Mouse (Mus musculus): ENCODE results near the gene Zbtb9. TPM values are rescaled to one million over a fixed set of nuclear protein-coding genes. Genes with fewer than 3 reads are reported as not detected.
A peak's percentile ranks its signal among the peaks of the same experiment; 100 is the strongest.

The Zbtb9 gene
- polyA plus RNA-seq, 1 experiment from 2014 or later: 15.6 TPM

- H3K27me3 ChIP-seq: no peaks in the 10 kb centered on the region
- peaks cover 37% of the 10 kb centered on the region for H3K4me1 ChIP-seq
- H3K4me3 ChIP-seq (replicated peaks): no peak overlapping the region
- no peak for ATAC-seq (ENCODE audit: insufficient number of reproducible peaks, low FRiP score, low TSS enrichment, low read depth)
- H3K9ac ChIP-seq: no peak overlapping the region
- 68% methylated on average over 7 of the region's 7 CpGs for WGBS
- no peak overlapping the region for H3K4me2 ChIP-seq (replicated peaks)
- no peaks in the 10 kb centered on the region for H3K9me3 ChIP-seq (replicated peaks)
- H3K36me3 ChIP-seq: no peaks in the 10 kb centered on the region
- no peak overlapping the region for H3K27ac ChIP-seq (replicated peaks)
These were observed 59.4 kb downstream of the Zbtb9 start for GRCm38 (mm10) chr17:27032328-27032727.

- H3K27ac ChIP-seq (replicated peaks): no peak overlapping the region
- no peak overlapping the region for H3K4me3 ChIP-seq (replicated peaks)
- H3K36me3 ChIP-seq: no peaks in the 10 kb centered on the region
- 3% methylated on average over 14 of the region's 14 CpGs for WGBS
- H3K9me3 ChIP-seq (replicated peaks): no peaks in the 10 kb centered on the region
- peaks cover 35% of the 10 kb centered on the region for H3K4me1 ChIP-seq
- H3K4me2 ChIP-seq (replicated peaks): peak overlapping the region; percentile 29; the same call in 1 of the 2 replicates
- H3K27me3 ChIP-seq: no peaks in the 10 kb centered on the region
- H3K9ac ChIP-seq: no peak overlapping the region
- peak; percentile 36; the same call in 1 of the 2 replicates for ATAC-seq (ENCODE audit: insufficient number of reproducible peaks, low FRiP score, low TSS enrichment, low read depth)
These were observed 59.9 kb downstream of the Zbtb9 start for GRCm38 (mm10) chr17:27032869-27033268.

GRCm38 (mm10) chr17:27036465-27036864 lies 63.5 kb downstream of the Zbtb9 start:
- Histone ChIP-seq H3K36me3 (no peaks in the 10 kb centered on the region), H3K4me2 (replicated peaks) (no peak overlapping the region), H3K27me3 (no peaks in the 10 kb centered on the region), H3K27ac (replicated peaks) (0 out of 2 replicates have a peak overlapping the region, but pooled peaks have one; percentile 22), H3K9ac (no peak overlapping the region), H3K4me3 (replicated peaks) (no peak overlapping the region), H3K9me3 (replicated peaks) (no peaks in the 10 kb centered on the region), H3K4me1 (peaks cover 63% of the 10 kb centered on the region)
- WGBS: 64% methylated on average over 7 of the region's 7 CpGs
- no peak for ATAC-seq (ENCODE audit: insufficient number of reproducible peaks, low FRiP score, low TSS enrichment, low read depth)

- ATAC-seq (ENCODE audit: insufficient number of reproducible peaks, low FRiP score, low TSS enrichment, low read depth): peak; percentile 35; the same call in 1 of the 2 replicates
- 22% methylated on average over 18 of the region's 18 CpGs for WGBS
- Histone ChIP-seq H3K27me3 (no peaks in the 10 kb centered on the region), H3K27ac (replicated peaks) (peak overlapping the region; percentile 83), H3K9ac (no peak overlapping the region), H3K4me1 (peaks cover 58% of the 10 kb centered on the region), H3K4me3 (replicated peaks) (no peak overlapping the region; the same call in 1 of the 2 replicates), H3K4me2 (replicated peaks) (peak overlapping the region; percentile 23), H3K36me3 (no peaks in the 10 kb centered on the region), H3K9me3 (replicated peaks) (no peaks in the 10 kb centered on the region)
These were observed 65.5 kb downstream of the Zbtb9 start for GRCm38 (mm10) chr17:27038335-27039050.

- no peak overlapping the region for H3K9ac ChIP-seq
- peaks cover 58% of the 10 kb centered on the region for H3K4me1 ChIP-seq
- H3K9me3 ChIP-seq (replicated peaks): no peaks in the 10 kb centered on the region
- peak overlapping the region; percentile 35 for H3K4me2 ChIP-seq (replicated peaks)
- WGBS: 31% methylated on average over 10 of the region's 10 CpGs
- peak overlapping the region; percentile 83 for H3K27ac ChIP-seq (replicated peaks)
- H3K4me3 ChIP-seq (replicated peaks): no peak overlapping the region
- no peaks in the 10 kb centered on the region for H3K27me3 ChIP-seq
- ATAC-seq (ENCODE audit: insufficient number of reproducible peaks, low FRiP score, low TSS enrichment, low read depth): no peak
- H3K36me3 ChIP-seq: no peaks in the 10 kb centered on the region
These were observed 66.6 kb downstream of the Zbtb9 start for GRCm38 (mm10) chr17:27039432-27040102.

GRCm38 (mm10) chr17:27040304-27041045 lies 67.5 kb downstream of the Zbtb9 start:
- H3K4me3 ChIP-seq (replicated peaks): 0 out of 2 replicates have a peak overlapping the region, but pooled peaks have one; percentile 15
- peak overlapping the region; percentile 82 for H3K27ac ChIP-seq (replicated peaks)
- 8% methylated on average over 20 of the region's 20 CpGs for WGBS
- no peaks in the 10 kb centered on the region for H3K9me3 ChIP-seq (replicated peaks)
- no peaks in the 10 kb centered on the region for H3K36me3 ChIP-seq
- peak; percentile 25; the same call in 1 of the 2 replicates for ATAC-seq (ENCODE audit: insufficient number of reproducible peaks, low FRiP score, low TSS enrichment, low read depth)
- H3K4me1 ChIP-seq: peaks cover 58% of the 10 kb centered on the region
- no peaks in the 10 kb centered on the region for H3K27me3 ChIP-seq
- H3K4me2 ChIP-seq (replicated peaks): peak overlapping the region; percentile 35
- H3K9ac ChIP-seq: no peak overlapping the region

- no peak overlapping the region for H3K4me3 ChIP-seq (replicated peaks)
- peaks cover 50% of the 10 kb centered on the region for H3K4me1 ChIP-seq
- H3K4me2 ChIP-seq (replicated peaks): no peak overlapping the region
- 42% methylated on average over 12 of the region's 13 CpGs for WGBS
- H3K9me3 ChIP-seq (replicated peaks): no peaks in the 10 kb centered on the region
- no peaks in the 10 kb centered on the region for H3K27me3 ChIP-seq
- H3K27ac ChIP-seq (replicated peaks): no peak overlapping the region
- no peak overlapping the region for H3K9ac ChIP-seq
- ATAC-seq (ENCODE audit: insufficient number of reproducible peaks, low FRiP score, low TSS enrichment, low read depth): no peak
- H3K36me3 ChIP-seq: no peaks in the 10 kb centered on the region
These were observed 68.2 kb downstream of the Zbtb9 start for GRCm38 (mm10) chr17:27041046-27041786.

GRCm38 (mm10) chr17:27041787-27042055 lies 68.8 kb downstream of the Zbtb9 start:
- 78% methylated on average over 2 of the region's 2 CpGs for WGBS

GRCm38 (mm10) chr17:27042840-27043239 lies 69.9 kb downstream of the Zbtb9 start:
- peaks cover 43% of the 10 kb centered on the region for H3K4me1 ChIP-seq
- H3K27me3 ChIP-seq: no peaks in the 10 kb centered on the region
- no peak overlapping the region for H3K4me2 ChIP-seq (replicated peaks)
- H3K4me3 ChIP-seq (replicated peaks): no peak overlapping the region
- H3K9me3 ChIP-seq (replicated peaks): no peaks in the 10 kb centered on the region
- ATAC-seq (ENCODE audit: insufficient number of reproducible peaks, low FRiP score, low TSS enrichment, low read depth): no peak
- no peak overlapping the region for H3K9ac ChIP-seq
- no peak overlapping the region for H3K27ac ChIP-seq (replicated peaks)
- H3K36me3 ChIP-seq: no peaks in the 10 kb centered on the region
- 55% methylated on average over 6 of the region's 6 CpGs for WGBS

More at GRCm38 (mm10) chr17:27041787-27042055, 68.8 kb downstream of the Zbtb9 start:
- Histone ChIP-seq H3K9ac (no peak overlapping the region), H3K4me3 (replicated peaks) (no peak overlapping the region), H3K27me3 (no peaks in the 10 kb centered on the region), H3K4me2 (replicated peaks) (no peak overlapping the region), H3K27ac (replicated peaks) (no peak overlapping the region), H3K9me3 (replicated peaks) (no peaks in the 10 kb centered on the region), H3K36me3 (no peaks in the 10 kb centered on the region), H3K4me1 (peaks cover 45% of the 10 kb centered on the region)
- no peak for ATAC-seq (ENCODE audit: insufficient number of reproducible peaks, low FRiP score, low TSS enrichment, low read depth)

GRCm38 (mm10) chr17:27045164-27045563 lies 72.2 kb downstream of the Zbtb9 start:
- Histone ChIP-seq H3K4me1 (peaks cover 30% of the 10 kb centered on the region), H3K27ac (replicated peaks) (no peak overlapping the region), H3K9me3 (replicated peaks) (no peaks in the 10 kb centered on the region), H3K27me3 (no peaks in the 10 kb centered on the region), H3K9ac (no peak overlapping the region), H3K4me2 (replicated peaks) (no peak overlapping the region), H3K36me3 (no peaks in the 10 kb centered on the region), H3K4me3 (replicated peaks) (no peak overlapping the region)
- 86% methylated on average over 6 of the region's 6 CpGs for WGBS
- no peak for ATAC-seq (ENCODE audit: insufficient number of reproducible peaks, low FRiP score, low TSS enrichment, low read depth)

Measured in embryonic facial prominence, embryonic 15.5 days (tissue).